Mouse (Mus musculus) MEL (cell line): ENCODE measurements at regions not wholly inside any gene's neighbourhood (a gene's known extent, or its start where the extent isn't known, plus 50 kb on each side); places are given as distances from the start of the nearest gene placed in this dataset.

Experiments used
- CHD1 ChIP-seq: IDR thresholded peaks from 2 replicates; pipeline ENCODE4 v1.6.1; 2012; ENCODE audit warnings: low read depth, mild to moderate bottlenecking, inconsistent platforms, low read length, improper control_type of control experiment
- CTCF ChIP-seq, 3 experiments: IDR thresholded peaks in 2 of 3; conservative IDR thresholded peaks in 1 of 3; 2 replicates each; pipeline ENCODE4 v1.5.1; 2011 to 2012; ENCODE audit warnings: low read length in 3 of 3, low read depth in 2 of 3, mild to moderate bottlenecking in 2 of 3, improper control_type of control experiment in 1 of 3, inconsistent platforms in 1 of 3, mixed read lengths in 1 of 3, moderate library complexity in 1 of 3; ENCODE audit not compliant: control insufficient read depth in 1 of 3, insufficient read depth in 1 of 3, poor library complexity in 1 of 3, severe bottlenecking in 1 of 3
- ELF1 ChIP-seq: IDR thresholded peaks from 2 replicates; pipeline ENCODE4 v1.6.1; 2014; ENCODE audit warnings: low read depth, mild to moderate bottlenecking, inconsistent platforms, low read length, improper control_type of control experiment, moderate library complexity
- EP300 ChIP-seq, 2 experiments: IDR thresholded peaks; 2 replicates each; pipeline ENCODE4 v1.6.1; 2011; ENCODE audit warnings: improper control_type of control experiment in 2 of 2, low read length in 2 of 2, low read depth in 1 of 2, mild to moderate bottlenecking in 1 of 2
- MAX ChIP-seq: IDR thresholded peaks from 2 replicates; pipeline ENCODE4 v1.6.1; 2011; ENCODE audit warnings: low read length, improper control_type of control experiment
- MAZ ChIP-seq: IDR thresholded peaks from 2 replicates; pipeline ENCODE4 v1.6.1; 2012; ENCODE audit warnings: low read depth, mild to moderate bottlenecking, inconsistent platforms, low read length, improper control_type of control experiment
- POLR2A ChIP-seq, 2 experiments: IDR thresholded peaks; 2 replicates each; pipeline ENCODE4 v1.6.1; 2011 to 2012; ENCODE audit warnings: low read length in 2 of 2, mild to moderate bottlenecking in 2 of 2, control low read depth in 1 of 2, improper control_type of control experiment in 1 of 2, low read depth in 1 of 2, moderate library complexity in 1 of 2; ENCODE audit not compliant: control insufficient read depth in 1 of 2, insufficient read depth in 1 of 2, poor library complexity in 1 of 2
- TAL1 ChIP-seq: IDR thresholded peaks from 2 replicates; pipeline ENCODE4 v1.6.1; 2012; ENCODE audit warnings: mild to moderate bottlenecking, inconsistent platforms, low read length, moderate library complexity, mixed read lengths
- USF1 ChIP-seq: IDR thresholded peaks from 2 replicates; pipeline ENCODE4 v1.6.1; 2014; ENCODE audit warnings: low read depth, mild to moderate bottlenecking, inconsistent platforms, low read length, improper control_type of control experiment, moderate library complexity
- ZKSCAN1 ChIP-seq: IDR thresholded peaks from 2 replicates; pipeline ENCODE4 v1.6.1; 2012; ENCODE audit warnings: low read depth, mild to moderate bottlenecking, inconsistent platforms, low read length, improper control_type of control experiment, moderate library complexity

DNA sequence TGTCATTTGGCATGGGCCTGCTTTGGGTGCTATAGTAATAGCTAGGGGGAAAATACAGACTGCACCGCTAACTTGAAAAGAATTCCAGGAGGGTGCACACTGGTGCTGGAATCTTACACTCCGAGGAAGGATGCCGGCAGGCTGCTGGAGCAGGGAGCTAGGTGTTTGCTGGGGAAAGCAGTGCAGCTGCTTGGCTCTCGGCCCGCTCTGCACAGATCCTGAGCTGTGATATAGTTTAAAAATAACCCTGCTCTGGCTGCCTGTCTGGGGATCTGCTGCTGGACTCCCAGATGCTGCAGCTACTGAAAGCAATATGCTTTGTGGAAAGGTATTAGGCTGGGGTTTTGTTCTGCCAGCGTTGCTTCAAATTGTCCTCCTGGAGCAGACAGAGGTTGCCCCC lies 621.7 kb downstream of the Tbc1d22a start:
- TF ChIP-seq CHD1 (no peak), MAZ (no peak), EP300 (IDR thresholded peaks at IDR 0.05; ENCODE audit: low read depth in 1 of 2, low read length in 2 of 2) (no peak), TAL1 (no peak), CTCF (IDR thresholded peaks at IDR 0.05 in 2 of 3, conservative IDR thresholded peaks at IDR 0.05 in 1 of 3; ENCODE audit: control insufficient read depth in 1 of 3, insufficient read depth in 1 of 3, low read depth in 2 of 3, low read length in 3 of 3, poor library complexity in 1 of 3, severe bottlenecking in 1 of 3) (no peak), ZKSCAN1 (no peak), POLR2A (IDR thresholded peaks at IDR 0.05; ENCODE audit: control insufficient read depth in 1 of 2, insufficient read depth in 1 of 2, low read depth in 1 of 2, low read length in 2 of 2, poor library complexity in 1 of 2) (no peak), USF1 (no peak), ELF1 (no peak), MAX (no peak)
